Mouse (Mus musculus) heart, embryonic 11.5 days (tissue): ENCODE results near the gene Dnal1. TPM values are rescaled to one million over a fixed set of nuclear protein-coding genes. Genes with fewer than 3 reads are reported as not detected.
"Not testable (repeated sequence)": the region's sequence is repeated elsewhere in the genome, so short reads cannot be mapped to it uniquely, and the experiment has no call there.

Experiments
- ATAC-seq: fragments of 200-750 bp; cut with Nextera tagmentation; replicated peaks from 2 replicates; pipeline ENCODE4 v1.8.0; 2017; ENCODE audit warnings: moderate library complexity; ENCODE audit not compliant: insufficient number of reproducible peaks, low FRiP score, low TSS enrichment
- H3K27ac ChIP-seq: fragments of 300-500 bp; sonication (generic); 2 replicates; pipeline ENCODE4 v1.5.1; 2014; ENCODE audit warnings: mild to moderate bottlenecking, low read depth, low read length
- H3K27me3 ChIP-seq: fragments of 300-500 bp; sonication (generic); 2 replicates; pipeline ENCODE4 v1.6.1; 2014; ENCODE audit warnings: mild to moderate bottlenecking, low read length, mixed read lengths; ENCODE audit not compliant: control insufficient read depth, insufficient read depth
- H3K36me3 ChIP-seq: fragments of 300-500 bp; sonication (generic); 2 replicates; pipeline ENCODE4 v1.6.1; 2014; ENCODE audit warnings: mild to moderate bottlenecking, low read length, moderate library complexity, mixed read lengths; ENCODE audit not compliant: control insufficient read depth, insufficient read depth
- H3K4me1 ChIP-seq: fragments of 300-500 bp; sonication (generic); 2 replicates; pipeline ENCODE4 v1.6.1; 2014; ENCODE audit warnings: low read length; ENCODE audit not compliant: control insufficient read depth, insufficient read depth
- H3K4me2 ChIP-seq: fragments of 300-500 bp; sonication (generic); 2 replicates; pipeline ENCODE4 v1.6.1; 2014; ENCODE audit warnings: mild to moderate bottlenecking, moderate library complexity
- H3K4me3 ChIP-seq: fragments of 300-500 bp; sonication (generic); 2 replicates; pipeline ENCODE4 v1.5.1; 2014; ENCODE audit warnings: low read depth, low read length
- H3K9ac ChIP-seq: fragments of 300-500 bp; sonication (generic); 2 replicates; pipeline ENCODE4 v1.6.1; 2014; ENCODE audit warnings: mild to moderate bottlenecking, low read depth, low read length, moderate library complexity
- H3K9me3 ChIP-seq: fragments of 300-500 bp; sonication (generic); replicated peaks from 2 replicates; pipeline ENCODE4 v1.6.1; 2016; ENCODE audit warnings: low read length; ENCODE audit not compliant: control insufficient read depth
- WGBS: fragments of 180-500 bp; shearing (Covaris S2); extraction: QIAGEN DNeasy Blood & Tissue Kit; methylation state at CpG from one replicate; pipeline ENCODE4 v1.1.7; 2014; ENCODE audit not compliant: insufficient replicate concordance; 5-methylcytosine and 5-hydroxymethylcytosine counted together
- polyA plus RNA-seq: library from polyadenylated mRNA; unstranded; fragments of >200 nt; fragmentation: Nextera tagmentation; extraction: Ambion mirVana; gene quantifications from 2 replicates; pipeline ENCODE4 v1.2.1, GENCODE M21; 2014

The Dnal1 gene
- polyA plus RNA-seq, 1 experiment from 2014 or later = 2.9 TPM

DNA sequence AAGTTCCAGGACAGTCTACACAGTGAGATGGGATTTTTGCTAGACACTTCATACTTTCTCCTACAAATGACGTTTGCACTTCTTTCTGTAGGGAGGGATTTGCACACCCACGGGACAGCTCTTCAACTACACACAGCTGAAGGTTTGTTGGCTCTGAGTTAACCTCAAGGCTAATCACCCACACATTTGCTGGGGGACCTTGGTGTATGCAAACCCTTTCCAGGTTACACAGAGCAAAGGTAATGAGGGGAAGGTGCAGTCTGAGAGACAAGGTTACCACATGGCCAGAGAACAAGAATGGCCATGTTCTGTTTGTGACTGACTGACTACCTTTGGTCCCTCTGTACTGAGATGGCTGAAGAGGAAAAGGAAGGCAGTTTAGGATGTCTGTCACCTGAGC is 30.3 kb upstream of the Dnal1 start:
- no peaks in the 10 kb centered on the region for H3K9me3 ChIP-seq
- H3K4me2 ChIP-seq = no peak overlapping the region
- H3K9ac ChIP-seq = no peak overlapping the region
- H3K27ac ChIP-seq = no peak overlapping the region
- ATAC-seq = no peak
- no peaks in the 10 kb centered on the region for H3K4me1 ChIP-seq
- H3K4me3 ChIP-seq = no peak overlapping the region
- H3K36me3 ChIP-seq = no peaks in the 10 kb centered on the region
- no peaks in the 10 kb centered on the region for H3K27me3 ChIP-seq
- WGBS = 75% methylated on average over 2 of the region's 2 CpGs

DNA sequence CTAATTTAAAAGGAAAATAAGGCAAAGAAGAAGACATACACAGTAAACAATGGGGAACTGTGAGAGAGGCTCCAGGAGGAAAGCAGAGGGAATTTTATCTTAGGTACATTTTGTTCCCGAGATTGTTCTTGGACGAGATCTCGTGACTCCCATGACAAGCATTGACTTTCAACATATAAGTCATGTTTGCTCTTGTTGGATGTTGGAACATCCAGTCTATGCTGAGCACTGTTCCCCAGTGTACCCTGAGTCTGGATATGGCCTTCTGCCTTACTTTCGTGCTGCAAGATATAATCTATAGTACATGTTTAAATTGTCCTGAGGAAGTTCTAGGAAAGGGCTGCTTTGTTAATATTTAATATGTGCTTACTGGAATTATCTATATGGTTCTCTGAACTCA is 29.6 kb upstream of the Dnal1 start:
- no peaks in the 10 kb centered on the region for H3K27me3 ChIP-seq
- no peaks in the 10 kb centered on the region for H3K36me3 ChIP-seq
- ATAC-seq = no peak
- no peak overlapping the region for H3K4me2 ChIP-seq
- 70% methylated on average over 4 of the region's 4 CpGs for WGBS
- peaks cover 3% of the 10 kb centered on the region; the same call in 1 of the 2 replicates for H3K9me3 ChIP-seq
- H3K27ac ChIP-seq = no peak overlapping the region
- H3K4me1 ChIP-seq = no peaks in the 10 kb centered on the region
- H3K9ac ChIP-seq = no peak overlapping the region
- H3K4me3 ChIP-seq = no peak overlapping the region

DNA sequence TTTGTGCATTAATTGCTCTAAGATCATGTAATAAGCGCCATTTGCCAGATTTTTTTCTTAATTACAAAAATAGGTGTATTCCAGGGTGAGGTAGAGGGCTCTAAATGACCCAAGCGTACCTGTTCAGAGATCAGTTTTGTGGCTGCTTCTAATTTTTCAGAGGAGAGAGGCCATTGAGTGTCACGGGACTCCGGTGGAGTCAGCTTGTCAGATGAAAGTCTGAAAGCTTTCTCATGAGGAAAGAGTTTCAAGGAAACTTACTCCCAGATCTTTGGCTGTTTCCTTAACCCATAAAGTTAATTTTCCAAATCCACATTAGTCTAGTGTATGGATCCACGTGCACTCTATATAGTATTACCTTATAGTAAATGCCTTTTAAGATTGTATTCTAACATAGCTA is 19.5 kb upstream of the Dnal1 start:
- WGBS = 82% methylated on average over 5 of the region's 5 CpGs
- H3K4me3 ChIP-seq, H3K4me1 ChIP-seq, ATAC-seq, H3K9ac ChIP-seq, H3K36me3 ChIP-seq, H3K27me3 ChIP-seq, H3K9me3 ChIP-seq, H3K27ac ChIP-seq, H3K4me2 ChIP-seq: not testable (repeated sequence)

DNA sequence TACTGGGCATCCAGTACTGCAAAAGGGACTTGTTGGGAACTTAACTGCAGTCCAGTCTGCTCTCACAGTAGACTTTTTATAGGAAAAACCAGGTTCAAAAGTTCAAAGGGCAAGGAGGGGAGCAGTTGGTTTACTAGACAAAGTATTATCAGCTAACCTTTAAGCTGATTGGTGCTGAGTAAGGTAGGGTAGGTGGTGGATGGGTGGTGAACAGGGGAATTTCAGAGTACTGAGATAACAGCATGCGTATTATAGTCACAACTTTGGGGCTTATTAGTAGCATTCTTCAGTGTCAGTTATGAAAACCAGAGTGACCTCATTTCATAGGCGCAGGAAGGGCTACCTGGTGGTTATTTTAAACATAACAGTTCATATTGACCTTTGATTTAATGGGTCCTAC is 14.6 kb upstream of the Dnal1 start:
- no peaks in the 10 kb centered on the region for H3K9me3 ChIP-seq
- H3K4me3 ChIP-seq = no peak overlapping the region
- no peak for ATAC-seq
- H3K27ac ChIP-seq = no peak overlapping the region
- H3K4me1 ChIP-seq = no peaks in the 10 kb centered on the region
- 85% methylated on average over 2 of the region's 2 CpGs for WGBS
- H3K36me3 ChIP-seq = no peaks in the 10 kb centered on the region
- H3K4me2 ChIP-seq = no peak overlapping the region
- H3K9ac ChIP-seq = no peak overlapping the region
- H3K27me3 ChIP-seq = no peaks in the 10 kb centered on the region

DNA sequence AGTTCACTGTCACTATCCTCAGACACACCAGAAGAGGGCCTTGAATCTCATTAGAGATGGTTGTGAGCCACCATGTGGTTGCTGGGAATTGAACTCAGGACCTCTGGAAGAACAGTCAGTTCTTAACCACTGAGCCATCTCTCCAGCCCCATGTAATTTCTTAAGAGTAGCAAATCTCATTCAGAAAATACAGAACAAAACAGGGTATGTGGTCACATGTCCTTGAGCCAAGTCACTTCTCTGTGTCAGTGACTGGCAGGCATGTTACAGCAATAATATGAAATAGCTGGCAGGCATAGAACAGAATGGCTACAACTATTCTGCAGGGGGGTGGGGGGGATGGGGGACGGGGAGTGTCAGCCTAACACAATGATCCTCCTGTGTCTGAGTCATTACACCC is 14.1 kb upstream of the Dnal1 start:
- no peaks in the 10 kb centered on the region for H3K36me3 ChIP-seq
- no peak overlapping the region for H3K27ac ChIP-seq
- peak overlapping the region; percentile 88; the same call in 1 of the 2 replicates for H3K4me2 ChIP-seq
- ATAC-seq = no peak
- no peaks in the 10 kb centered on the region for H3K9me3 ChIP-seq
- no peak overlapping the region; the same call in 1 of the 2 replicates for H3K4me3 ChIP-seq
- no peak overlapping the region for H3K9ac ChIP-seq
- WGBS = 71% methylated on average over 1 of the region's 1 CpGs
- H3K27me3 ChIP-seq = no peaks in the 10 kb centered on the region
- H3K4me1 ChIP-seq = no peaks in the 10 kb centered on the region

DNA sequence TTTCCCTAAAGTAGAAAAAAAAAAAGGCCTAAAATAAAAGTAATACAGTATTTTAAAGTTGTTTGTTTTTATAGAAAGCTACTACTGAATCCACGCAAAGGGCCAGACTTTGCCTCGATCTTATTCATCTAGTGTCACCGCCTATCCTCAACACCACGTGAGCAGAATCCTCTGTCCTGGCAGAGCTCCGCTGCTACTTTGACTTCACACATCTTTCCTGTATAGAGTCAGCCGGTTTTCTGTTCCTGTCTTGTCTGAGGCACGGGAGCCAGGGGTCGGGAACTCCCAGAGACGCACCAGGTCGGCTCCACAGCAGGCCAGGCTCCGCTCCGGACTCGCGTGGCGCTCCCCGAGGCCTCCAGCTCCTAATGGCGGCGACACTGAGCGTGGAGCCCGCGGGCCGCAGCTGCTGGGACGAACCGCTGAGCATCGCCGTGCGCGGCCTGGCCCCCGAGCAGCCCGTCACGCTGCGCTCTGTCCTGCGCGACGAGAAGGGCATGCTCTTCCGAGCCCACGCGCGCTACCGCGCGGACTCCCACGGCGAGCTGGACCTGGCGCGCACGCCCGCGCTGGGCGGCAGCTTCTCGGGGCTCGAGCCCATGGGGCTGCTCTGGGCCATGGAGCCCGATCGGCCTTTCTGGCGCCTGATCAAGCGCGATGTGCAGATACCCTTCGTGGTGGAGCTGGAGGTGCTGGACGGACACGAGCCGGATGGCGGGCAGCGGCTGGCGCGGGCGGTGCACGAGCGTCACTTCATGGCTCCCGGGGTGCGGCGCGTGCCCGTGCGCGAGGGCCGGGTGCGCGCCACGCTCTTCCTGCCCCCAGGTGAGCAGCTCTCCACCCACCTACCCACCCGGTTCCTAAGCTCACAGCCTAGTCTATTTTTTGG is 13.3 kb upstream of the Dnal1 start, which contains the start of gene Acot6:
Acot6 (plus strand) TSS at position 51 of the 889 bp plus-strand sequence.
- not testable (repeated sequence) for H3K4me1 ChIP-seq, H3K27me3 ChIP-seq, H3K36me3 ChIP-seq, H3K9me3 ChIP-seq, H3K27ac ChIP-seq
- 1% methylated on average over 73 of the region's 80 CpGs for WGBS
- Histone ChIP-seq H3K9ac (peak within 1 kb of the TSS; percentile 70), H3K4me3 (peak within 1 kb of the TSS; percentile 51), H3K4me2 (peak within 1 kb of the TSS; percentile 88)
- ATAC-seq = 0 out of 2 replicates have a peak, but pooled peaks have one; percentile 49

DNA sequence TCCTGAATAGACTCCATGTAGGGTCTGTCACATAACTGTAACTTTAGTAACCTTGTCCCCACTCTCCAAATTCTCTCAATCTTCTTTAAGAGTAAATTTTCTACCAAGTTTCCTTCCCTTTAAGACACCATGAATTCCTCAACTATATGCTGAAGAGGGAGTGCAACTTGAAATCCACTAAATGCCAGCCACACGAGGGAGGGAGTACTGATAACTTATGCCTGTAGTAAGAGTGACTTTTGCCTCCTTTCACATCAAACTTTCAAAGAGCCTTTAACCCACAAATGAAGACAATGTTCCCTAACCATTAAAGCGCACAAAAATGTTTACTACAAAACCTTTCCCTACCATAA is 12.7 kb upstream of the Dnal1 start:
- Histone ChIP-seq H3K4me2 (peak overlapping the region; percentile 88), H3K9me3 (no peaks in the 10 kb centered on the region), H3K9ac (peak overlapping the region; percentile 70; the same call in 1 of the 2 replicates), H3K27me3 (no peaks in the 10 kb centered on the region), H3K27ac (no peak overlapping the region), H3K36me3 (no peaks in the 10 kb centered on the region), H3K4me3 (peak overlapping the region; percentile 51), H3K4me1 (no peaks in the 10 kb centered on the region)
- no peak for ATAC-seq
- 44% methylated on average over 2 of the region's 2 CpGs for WGBS

DNA sequence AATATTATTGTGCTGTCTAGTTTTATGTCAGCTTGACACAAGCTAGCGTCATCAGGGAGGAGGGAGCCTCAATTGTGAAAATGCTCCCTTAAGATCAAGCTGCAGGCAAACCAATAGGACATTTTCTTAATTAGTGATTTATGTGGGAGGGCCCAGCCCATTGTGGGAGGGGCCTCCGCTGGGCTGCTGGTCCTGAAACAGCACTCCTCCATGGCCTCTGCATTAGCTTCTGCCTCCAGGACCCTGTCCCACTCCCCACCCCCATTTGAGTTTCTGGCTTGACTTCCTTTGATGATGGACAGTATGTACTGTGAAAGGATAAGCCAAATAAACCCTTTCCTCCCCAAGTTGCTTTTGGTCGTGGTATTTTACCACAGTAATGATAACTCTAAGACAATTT is 7.2 kb upstream of the Dnal1 start:
- ATAC-seq = no peak
- Histone ChIP-seq H3K36me3 (no peaks in the 10 kb centered on the region), H3K4me2 (no peak overlapping the region), H3K9me3 (no peaks in the 10 kb centered on the region), H3K9ac (no peak overlapping the region), H3K27me3 (no peaks in the 10 kb centered on the region), H3K27ac (no peak overlapping the region), H3K4me1 (no peaks in the 10 kb centered on the region), H3K4me3 (no peak overlapping the region)
- WGBS = 70% methylated on average over 3 of the region's 3 CpGs

DNA sequence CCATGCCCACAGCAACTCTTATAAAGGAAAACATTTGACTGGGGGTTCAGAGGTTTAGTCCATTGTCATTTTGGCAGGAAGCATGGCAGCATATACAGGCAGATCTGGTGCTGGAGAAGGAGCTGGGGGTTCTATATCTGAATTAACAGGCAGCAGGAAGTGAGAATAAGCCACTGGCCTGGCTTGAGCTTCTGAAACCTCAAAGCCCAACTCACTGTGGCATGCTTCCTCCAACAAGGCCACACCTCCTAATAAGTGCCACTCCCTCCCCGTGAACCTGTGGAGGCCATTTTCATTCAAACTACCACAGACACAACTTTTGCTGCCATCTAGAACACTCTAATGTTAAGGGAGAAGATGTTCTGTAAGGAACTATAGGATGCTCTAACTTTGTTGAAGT is 6.5 kb upstream of the Dnal1 start:
- Histone ChIP-seq H3K9me3 (no peaks in the 10 kb centered on the region), H3K4me2 (no peak overlapping the region), H3K27ac (no peak overlapping the region), H3K4me3 (no peak overlapping the region), H3K27me3 (no peaks in the 10 kb centered on the region), H3K36me3 (no peaks in the 10 kb centered on the region), H3K4me1 (no peaks in the 10 kb centered on the region), H3K9ac (no peak overlapping the region)
- no peak for ATAC-seq
- 58% methylated on average over 1 of the region's 1 CpGs for WGBS
